Mouse (Mus musculus) cerebral cortex, adult 2 months (tissue): Measurements from ENCODE around the gene Csnk1e.

Experiments
- WGBS: fragments of 180-500 bp; shearing (Covaris S2); methylation state at CpG from one replicate; pipeline ENCODE4 v1.1.7; 2018; 5-methylcytosine and 5-hydroxymethylcytosine counted together

Gene Csnk1e

DNA sequence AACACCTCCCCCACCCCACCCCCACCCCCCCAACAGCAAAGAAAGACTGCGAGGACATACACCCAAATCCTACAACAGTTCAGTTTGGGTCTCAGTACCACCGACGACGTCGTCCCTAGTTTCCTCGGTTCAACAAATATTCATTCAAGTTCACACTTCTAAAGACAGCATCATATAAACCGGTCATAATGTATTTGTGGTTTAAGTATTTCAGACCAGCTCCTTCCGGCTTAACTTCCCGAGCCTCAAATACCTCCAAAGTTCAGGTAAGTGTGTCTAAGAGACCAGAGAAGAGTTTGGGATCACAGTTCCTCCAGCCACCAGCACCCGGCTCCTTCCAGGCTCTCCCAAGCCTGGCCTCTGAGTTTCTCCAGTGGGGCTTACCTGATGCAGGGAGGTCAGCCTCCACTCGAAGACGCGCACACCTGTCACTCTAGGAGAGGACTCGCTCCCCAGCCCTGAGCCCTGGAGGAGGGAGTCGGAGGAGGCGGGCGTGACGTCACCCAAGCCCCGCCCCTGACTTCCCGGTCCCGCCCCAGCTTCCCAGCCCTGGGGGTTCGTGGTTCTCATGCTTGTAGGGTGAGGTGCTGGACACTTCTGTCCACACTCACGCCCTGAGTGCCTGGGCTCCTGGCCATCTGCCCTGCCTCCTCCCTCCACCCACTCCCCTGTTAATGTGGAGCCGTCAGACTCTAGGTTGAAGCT is at the start of gene Csnk1e:
Gene Csnk1e (minus strand): TSS at position 461 of the 705 bp plus-strand sequence.
- 2% methylated on average over 24 of the region's 24 CpGs for WGBS

DNA sequence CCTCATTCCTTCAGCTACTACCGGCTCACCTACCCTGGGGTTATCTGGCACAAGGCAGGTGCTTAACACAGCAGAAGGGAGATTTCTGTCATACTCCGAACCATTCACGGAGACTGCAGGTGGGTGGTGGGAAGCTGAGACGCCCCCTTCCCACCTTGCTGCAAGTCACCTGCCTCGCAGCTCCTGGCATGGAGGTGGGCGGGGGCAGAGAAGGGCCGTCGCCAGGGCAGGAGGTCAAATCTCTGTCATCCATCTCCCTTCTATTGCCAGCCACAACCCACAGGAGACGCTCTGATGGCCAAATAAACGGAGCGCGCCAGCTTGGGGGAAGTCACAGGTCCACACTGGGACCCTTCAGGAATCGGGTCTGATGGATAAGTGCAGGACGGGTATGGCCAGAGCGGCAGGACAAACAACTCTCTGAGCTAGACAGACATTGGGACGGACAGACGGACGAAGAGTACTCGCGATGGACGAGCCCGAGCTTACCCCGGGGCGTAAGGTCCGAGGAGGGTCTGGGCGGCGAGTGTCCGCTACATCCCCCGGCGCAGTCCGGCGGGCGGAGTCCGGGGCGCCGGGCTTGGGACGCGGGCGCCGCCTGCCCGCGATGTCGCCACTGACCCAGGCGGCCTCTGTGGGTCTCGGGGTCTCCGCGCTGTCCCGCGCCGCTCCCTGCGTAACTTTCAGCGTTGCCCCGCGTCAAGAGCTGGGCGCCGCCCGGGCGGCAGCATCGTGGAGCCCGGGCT is 49.5 kb upstream of the Csnk1e start, which contains the start of gene Kcnj4:
Gene Kcnj4 (minus strand): TSS at position 535 of the 746 bp plus-strand sequence.
- WGBS: 2% methylated on average over 60 of the region's 60 CpGs

DNA sequence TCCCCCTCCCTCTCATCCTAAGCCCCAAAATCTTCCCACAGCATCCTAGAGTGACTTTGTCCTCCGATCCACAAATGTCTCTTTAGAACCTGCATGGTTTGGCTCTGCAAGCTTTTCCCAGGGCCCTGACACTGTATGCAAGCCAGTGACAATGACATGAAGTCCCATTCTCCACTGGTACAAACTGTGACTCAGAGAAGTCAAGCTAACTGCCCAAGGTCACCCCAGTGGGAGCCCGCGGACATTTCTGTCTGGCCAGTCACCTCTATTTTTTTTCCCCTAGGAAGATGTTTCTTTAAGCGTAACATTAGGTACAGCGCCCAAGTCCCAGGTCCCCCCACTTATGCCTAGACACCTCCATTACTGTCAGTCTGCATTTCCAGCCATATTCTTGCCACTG is 48.1 kb upstream of the Csnk1e start:
- 43% methylated on average over 5 of the region's 5 CpGs for WGBS

DNA sequence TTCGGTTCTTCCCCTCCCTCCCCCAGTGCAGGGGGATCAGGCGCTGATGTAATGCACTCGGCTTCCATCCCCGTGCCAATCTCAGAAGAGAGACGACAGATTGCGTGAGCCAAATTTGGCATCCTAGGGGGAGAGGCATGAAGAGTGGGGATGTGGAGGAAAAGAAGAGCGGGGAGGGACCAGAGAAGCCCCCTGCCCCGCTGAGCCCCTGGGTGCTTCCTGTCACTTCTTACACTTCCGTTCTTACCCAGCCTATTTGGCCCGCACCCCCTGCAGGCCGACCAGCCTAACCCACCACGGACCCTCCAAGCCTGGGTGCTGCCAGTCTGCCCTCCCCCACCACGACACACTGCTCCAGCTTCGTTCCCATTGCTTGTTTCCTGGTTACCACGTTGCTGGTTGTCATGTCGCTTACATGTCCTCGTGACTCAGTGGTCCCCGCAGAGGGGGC is 47.5 kb upstream of the Csnk1e start:
- WGBS: 13% methylated on average over 18 of the region's 18 CpGs

DNA sequence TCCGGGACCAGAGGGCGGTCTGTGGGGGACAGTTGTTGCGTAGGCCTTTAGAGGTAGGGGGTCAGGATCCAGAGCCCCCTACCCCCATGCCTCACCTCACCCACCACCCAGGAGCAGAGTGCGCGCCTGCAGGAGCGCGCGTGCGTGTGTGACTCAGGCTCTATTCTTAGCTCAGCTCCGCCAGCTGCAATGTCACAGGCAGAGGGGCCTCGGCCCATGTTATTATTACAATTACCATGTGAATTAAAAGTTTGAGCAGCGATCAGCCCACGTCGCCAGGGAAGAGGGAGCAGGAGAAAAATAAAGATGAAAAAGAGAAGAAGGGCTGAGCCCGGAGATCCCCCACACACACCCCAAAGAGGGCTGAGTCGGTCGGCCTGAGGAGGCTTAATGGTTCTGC is 44.7 kb upstream of the Csnk1e start:
- WGBS: 43% methylated on average over 17 of the region's 17 CpGs

DNA sequence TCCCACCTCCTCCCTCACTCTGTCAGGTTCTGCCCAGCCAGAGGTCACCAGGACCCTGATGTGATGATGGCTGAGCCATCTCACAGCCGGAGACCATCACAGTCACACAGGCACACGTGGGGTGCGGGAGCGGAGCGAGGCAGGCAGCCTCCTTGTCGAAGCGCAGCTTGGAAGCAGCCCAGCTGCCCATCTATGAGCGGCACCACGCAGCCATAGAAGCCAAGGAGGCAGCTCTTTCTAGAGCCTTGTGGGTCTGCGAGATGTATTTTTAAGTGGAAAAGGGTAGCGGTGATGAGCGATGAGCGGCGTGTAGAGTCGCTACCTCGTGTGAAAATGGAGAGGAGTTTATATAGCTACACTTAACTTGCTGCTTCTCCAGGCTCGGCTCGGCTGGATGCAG is 38.2 kb upstream of the Csnk1e start:
- 18% methylated on average over 18 of the region's 18 CpGs for WGBS

DNA sequence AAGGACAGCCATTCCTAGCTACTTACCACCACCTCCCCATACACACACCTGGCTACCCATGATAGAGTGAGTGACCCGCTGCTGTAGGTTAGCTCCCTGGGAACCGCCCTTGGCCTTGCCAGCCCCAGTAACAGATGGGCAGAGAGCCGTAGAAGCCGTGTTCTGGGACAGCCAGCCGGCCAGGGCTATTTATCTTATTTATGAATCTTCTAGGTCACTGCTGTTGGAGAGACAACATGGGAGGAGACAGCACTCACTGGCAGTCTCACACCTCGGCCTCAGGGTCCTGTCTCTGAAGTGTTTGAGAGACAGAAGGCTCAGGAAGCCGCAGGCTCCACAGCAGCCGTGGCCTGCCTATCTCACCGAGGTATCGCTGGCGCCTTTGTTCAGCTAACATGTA is 34.1 kb upstream of the Csnk1e start:
- 76% methylated on average over 11 of the region's 11 CpGs for WGBS

DNA sequence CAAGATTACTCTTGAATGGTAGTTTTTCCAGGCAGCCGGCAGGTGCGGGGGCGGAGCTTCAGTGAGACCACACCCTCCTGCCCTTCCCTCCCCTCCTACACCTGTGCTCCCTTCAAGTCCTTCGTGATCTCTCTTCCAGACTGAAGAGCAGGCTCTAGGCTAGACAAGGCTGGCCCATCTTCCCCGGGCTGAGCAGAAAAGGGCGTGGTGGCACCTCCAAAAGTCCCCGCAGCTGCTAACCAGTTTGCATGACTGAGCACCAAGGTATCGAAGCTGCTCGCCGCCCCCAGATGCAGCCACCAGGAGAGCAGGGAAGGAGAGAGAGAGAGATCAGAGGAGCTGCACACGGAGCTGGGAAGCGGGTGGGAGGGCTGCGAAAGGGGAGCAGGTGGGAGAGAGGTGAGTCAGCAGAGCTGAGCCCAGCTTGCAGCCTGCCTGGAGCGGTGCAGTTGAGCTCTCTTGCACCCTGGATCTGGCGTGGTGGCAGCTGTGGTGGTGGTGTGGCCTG is 25.9 kb upstream of the Csnk1e start:
- WGBS: 15% methylated on average over 15 of the region's 15 CpGs

DNA sequence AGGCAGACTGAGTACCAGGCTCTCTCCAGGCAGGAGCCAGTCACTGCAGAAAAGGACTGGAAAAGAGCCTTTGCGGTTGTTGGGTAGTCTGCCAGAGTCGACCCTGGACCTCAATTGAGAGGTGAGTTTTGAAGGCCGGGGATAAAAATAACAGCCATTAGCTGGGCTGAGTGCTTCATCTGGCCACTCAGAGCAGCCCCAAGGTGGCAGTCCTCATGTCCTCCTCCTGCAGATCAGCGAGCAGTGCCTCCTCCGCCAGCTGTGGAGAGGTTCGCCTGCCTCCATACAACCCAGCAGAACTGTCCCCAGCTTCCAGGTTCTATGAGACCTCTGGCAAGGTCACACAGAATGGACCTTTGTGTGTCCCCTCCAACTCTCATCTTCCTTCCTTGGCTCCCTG is 21.9 kb upstream of the Csnk1e start:
- 54% methylated on average over 6 of the region's 6 CpGs for WGBS

DNA sequence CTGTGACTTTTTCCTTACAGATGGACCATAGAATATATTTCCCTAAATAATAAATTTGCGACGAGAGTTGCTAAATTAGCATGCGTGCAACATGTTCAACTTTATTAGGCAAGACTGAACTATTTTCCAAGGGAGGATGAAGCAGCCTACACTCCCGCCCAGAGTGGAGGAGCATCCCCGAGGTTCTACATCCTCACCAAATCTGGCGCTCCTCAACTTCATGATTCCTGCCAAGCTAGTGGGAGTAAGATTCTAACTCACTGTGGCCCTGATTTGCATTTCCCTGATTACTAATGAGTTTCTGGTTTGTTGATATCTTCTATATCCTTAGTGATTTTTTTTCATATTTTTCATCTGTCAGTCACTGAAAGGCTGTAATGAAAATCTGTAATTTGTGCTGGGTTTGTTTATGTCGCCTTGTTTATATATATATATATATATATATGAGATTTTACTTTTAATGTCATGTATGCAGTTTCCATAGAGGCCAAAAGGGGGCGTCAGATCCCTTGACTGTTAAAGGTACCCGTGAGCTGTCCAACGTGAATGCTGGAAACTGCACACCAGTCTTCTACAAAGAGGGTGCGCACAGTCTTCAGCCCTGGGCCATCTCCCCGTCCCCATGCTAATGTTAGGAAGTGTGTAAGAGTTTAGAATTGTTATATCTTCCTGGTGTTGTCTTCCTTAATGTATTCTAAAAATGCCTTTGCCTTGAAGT is 18.4 kb upstream of the Csnk1e start:
- 40% methylated on average over 12 of the region's 12 CpGs for WGBS

DNA sequence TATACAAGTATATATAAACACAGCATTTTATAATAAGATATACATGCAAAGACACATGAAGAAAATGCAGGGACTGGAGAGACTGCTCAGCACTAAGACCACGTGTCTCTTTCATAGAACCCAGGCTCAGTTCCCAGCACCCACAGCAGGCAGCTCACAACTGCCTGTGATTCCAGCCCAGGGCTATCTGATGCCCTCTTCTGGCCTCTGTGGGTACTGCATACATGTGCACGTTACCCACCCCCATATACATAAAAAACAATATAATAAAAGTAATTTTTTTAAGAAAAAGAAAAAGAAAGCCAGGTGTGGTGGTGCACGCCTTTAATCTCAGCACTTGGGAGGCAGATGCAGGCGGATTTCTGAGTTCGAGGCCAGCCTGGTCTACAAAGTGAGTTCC is 17.7 kb upstream of the Csnk1e start:
- 72% methylated on average over 5 of the region's 5 CpGs for WGBS

DNA sequence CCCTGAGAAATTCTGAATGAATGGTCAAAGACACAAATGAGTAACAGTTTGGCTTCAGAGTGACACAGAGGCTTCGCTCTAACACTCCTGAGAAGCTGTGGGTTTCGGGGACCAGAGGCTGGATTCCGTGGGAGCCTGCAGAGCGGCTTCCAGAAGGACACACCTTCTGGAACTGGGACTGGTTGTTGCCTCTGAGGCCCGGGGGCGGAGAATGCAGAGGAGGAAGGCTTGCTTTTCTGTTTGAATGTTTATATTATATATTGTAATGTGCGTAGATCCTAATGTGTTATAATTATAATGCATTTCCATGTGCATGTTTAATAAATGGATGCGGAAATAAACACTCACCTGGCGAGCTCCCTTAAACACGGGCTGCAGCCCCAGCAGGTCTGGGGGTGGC is 15.7 kb upstream of the Csnk1e start:
- WGBS: 32% methylated on average over 10 of the region's 10 CpGs

DNA sequence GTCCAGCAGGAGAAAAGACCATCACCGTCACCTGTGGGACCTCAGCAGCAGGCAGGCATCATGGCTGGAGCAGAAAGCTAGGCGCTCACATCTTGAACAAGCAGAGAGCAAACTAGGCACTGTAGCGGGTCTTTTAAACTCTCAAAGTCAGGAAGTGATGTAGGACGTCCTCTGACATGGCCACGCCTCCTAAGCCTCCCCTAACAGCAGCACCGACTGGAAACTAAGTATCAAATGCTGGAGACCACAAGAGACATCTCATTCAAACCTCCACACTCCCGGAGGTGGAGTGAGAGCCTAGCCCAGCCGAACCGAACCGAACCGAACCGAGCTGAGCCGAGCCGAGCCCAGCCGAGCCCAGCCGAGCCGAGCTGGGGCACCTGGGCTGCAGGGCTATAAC is 15.2 kb upstream of the Csnk1e start:
- 32% methylated on average over 17 of the region's 17 CpGs for WGBS

DNA sequence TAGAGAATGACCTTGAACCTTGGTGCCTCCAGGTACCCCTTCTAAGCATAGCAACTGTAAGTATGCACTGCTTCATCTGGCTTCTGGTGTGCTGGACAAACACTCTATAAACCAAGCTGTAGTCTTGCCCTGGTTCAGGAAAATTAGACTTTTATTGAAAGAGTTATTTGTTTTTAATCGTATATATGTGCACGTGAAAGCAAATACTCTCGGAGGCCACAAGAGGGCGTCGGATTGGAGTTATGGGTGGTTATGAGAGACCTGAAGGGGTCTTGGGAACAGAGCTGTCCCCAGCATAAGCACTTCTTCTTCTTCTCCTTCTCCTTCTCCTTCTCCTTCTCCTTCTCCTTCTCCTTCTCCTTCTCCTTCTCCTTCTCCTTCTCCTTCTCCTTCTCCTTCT is 14.2 kb upstream of the Csnk1e start:
- 71% methylated on average over 5 of the region's 5 CpGs for WGBS

DNA sequence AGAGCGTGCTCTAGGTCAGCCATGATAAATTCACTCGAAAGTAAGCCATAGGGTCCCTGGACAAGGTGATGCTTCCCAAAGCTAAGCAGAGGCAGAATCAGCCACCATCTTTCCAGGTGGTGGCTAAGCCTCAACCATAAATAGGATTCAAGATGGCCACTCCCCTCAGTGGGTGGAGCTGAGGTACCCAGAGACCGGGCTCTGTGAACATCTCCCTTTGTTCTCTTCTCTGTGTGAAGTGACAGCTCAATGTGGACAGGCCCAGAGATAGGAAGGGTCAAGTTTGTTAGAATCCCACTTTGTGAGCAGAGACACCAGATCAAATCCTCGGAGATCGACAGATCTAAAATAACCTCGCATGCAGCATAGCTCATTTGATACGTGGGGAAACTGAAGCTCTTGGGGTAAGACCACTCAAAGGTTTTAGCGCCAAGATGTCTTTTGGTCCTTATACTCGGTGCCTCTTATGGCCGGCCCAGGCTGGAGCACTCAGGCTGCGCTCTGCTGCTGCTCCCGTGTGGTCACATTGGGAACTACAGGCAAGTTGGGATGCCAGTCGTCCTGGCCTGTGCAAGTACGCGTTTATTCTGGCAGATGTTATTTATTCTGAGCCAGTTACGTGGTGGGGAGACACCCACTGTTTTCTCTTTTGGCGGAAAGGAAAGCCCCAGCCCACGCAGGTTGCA is 11.4 kb upstream of the Csnk1e start:
- 6% methylated on average over 18 of the region's 18 CpGs for WGBS

DNA sequence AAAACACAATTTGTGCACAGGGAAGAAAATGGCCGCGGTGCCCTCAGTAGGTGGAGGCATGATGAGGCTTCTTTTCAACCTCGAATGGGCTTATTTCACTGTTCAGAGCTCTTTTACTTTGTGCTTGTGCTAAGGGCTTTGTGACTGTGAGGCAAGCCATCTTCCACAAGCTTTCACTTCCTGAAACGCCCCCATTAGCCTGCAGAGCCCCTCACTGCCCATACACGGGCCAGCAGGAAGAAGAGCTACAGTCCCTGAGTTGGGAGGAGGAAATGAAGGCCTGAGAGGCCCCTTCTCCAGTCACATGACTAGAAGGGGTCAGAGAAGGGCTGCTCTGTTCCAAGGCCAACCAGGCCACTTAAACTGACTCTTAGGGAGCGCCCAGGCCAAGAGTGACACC is 1.2 kb upstream of the Csnk1e start:
- WGBS: 78% methylated on average over 6 of the region's 6 CpGs

DNA sequence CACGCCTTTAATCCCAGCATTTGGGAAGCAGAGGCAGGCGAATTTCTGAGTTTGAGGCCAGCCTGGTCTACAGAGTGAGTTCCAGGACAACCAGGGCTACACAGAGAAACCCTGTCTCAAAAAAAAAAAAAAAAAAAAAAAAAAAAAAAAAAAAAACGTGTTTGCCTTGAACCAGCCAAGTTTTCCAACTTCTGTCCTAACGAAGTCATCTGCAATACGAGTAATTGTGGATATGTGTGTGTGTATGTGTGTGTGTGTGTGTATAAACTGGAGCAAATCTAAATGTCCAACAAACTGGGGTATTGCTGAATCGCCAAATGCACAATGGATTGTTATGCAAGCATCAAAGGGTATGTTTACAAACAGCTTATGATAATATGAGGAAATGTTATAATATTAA is 738 bp upstream of the Csnk1e start:
- 57% methylated on average over 6 of the region's 6 CpGs for WGBS

DNA sequence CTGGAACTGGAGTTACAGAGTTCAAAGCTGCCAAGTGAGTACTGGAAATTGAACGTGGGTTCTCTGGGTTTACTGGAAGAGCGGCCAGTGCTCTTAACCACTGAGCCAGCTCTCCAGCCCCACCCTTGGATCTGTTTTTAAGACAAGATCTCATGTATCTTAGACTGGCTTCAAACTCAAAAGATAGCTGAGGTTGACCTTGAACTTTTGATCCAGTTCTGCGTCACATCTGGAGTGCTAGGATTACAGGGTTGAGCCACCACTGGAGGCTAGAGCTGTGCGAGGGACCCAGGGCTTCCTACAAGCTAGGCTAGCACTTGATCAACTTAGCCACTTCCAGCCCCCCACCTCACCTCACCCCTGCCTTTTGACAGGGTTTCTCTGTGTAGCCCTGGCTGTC is 1.5 kb downstream of the Csnk1e start:
- WGBS: 98% methylated on average over 4 of the region's 4 CpGs

DNA sequence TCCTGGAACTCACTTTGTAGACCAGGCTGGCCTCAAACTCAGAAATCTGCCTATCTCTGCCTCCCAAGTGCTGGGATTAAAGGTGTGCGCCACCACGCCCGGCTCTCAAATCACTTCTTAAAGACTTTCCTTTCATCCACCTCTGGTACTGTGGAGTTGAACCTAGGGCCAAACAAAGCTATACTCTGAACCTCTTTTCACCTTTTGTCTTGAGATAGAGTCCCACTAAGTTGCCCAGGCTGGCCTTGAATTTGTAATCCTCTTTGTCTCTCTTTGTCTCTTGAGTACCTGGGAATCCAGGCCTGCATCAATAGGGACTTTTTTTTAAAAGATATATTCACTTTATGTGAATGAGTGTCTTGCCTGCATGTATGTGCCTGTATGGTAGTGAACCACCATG is 7.3 kb downstream of the Csnk1e start:
- WGBS: 95% methylated on average over 3 of the region's 3 CpGs

DNA sequence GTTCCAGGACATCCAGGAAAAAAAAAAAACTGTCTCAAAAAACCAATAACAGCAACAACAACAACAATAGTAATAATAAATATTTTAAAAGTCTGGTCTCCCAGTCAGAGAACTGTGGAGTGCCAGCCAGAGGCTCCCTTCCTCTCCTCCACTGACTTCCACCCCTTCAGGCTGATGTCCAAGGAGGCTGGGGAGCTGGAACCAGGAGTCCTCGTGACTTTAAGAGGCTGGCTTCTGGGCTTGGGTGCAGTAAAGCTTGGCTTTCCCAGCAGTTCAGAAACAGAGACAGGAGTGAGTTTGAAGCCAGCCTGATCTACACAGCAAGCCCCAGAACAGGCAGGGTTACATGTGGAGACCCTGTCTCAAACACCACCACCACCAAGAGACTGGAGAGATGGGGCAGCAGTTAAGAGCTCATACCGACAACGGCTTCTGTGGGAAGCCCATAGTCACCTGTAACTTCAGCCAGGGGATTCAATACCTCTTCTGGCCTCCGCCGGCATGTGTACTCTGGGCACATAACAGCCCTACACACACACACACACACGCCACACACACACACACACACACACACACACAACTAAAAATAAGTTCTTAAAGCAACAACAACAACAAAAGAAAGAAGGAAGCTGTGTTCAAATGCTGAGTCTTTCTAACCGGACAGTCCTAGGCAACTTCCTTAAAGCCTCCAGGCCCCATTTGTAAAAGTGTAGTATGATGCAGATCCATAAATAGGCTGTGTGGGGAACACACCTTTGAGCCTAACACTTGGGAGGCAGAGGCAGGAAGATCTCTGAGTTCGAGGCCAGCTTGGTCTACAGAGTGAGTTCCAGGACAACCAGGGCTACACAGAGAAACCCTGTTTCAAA is 9.3 kb downstream of the Csnk1e start:
- 82% methylated on average over 8 of the region's 8 CpGs for WGBS

DNA sequence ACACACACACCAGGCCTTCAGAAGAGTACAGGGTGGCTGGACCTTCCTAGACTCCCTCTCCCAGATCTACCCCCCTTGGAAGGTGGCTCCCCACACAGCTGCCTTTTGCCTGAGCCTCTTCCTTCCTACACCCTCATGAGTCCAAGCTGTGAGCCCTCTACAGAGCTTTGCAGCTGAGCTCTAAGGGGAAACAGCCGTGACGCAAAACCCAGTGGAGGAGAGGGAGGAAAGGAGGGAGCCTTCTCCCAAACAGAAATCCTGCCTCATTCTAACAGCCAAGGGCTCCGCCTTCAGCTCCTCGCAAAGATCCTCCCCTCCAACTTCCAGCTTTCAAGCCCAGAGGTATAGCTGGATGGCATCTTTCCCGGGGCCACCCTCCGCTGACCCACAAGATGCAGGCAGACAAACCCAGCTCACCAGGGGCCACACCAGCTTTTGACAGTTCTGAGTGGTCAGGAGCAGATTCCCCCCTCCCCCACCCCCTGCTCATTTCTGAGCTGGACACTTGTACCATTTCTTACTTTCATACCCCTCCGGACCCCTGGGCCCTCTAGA is 11.4 kb downstream of the Csnk1e start:
- WGBS: 54% methylated on average over 7 of the region's 7 CpGs
